Mouse (Mus musculus): ENCODE results near the gene Upp1. TPM values are rescaled to one million over a fixed set of nuclear protein-coding genes. Genes with fewer than 3 reads are reported as not detected.
"Not testable (repeated sequence)": the region's sequence is repeated elsewhere in the genome, so short reads cannot be mapped to it uniquely, and the experiment has no call there.

Gene Upp1
- polyA plus RNA-seq (2012; rRNA removed) = 6.7 and 8.5 TPM in 2 replicates

DNA sequence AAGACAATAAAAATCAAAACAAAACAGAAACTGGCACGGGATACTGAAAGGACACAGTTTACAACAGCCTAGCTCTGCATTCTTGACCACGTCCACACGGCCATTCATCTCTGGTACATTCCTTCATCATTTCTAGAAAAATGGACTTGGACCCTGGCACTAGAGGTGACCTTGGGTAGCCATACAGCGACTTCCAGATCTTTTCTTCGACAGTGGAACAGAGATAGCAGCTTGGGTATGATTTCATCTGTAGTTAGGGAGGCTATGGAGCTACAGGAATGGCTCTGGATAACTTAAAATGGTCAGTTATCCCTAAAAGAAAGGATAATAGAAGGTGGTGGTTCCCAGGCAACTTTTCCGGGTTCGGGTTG is at the start of gene Upp1:
Upp1 (plus strand) TSS at position 54 of the 371 bp plus-strand sequence.
- DNase-seq (ENCODE audit: low read depth) = no peak

- DNase-seq (ENCODE audit: low read depth) = no peak
These were observed 41.5 kb upstream of the Upp1 start for GRCm38 (mm10) chr11:9076444-9076843.

DNA sequence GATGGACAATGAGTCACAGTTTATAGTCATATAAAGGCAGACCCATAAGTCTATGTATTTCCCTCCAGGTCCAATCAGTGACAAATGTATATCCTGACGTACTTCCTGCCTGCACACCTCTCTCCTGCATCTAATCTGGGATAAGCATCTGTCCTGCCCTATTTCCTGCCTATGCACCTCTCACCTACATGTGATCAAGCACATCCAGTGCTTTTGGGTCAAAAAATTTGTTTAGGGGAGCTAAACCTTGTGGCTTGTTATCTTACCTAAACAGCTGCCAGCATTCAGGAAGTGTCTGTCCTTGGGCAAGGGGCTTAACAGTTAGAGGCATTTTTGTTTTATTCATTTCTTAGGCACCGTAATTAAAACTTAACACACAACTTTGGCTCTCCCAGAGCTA is 4.7 kb upstream of the Upp1 start:
- no peak for DNase-seq (ENCODE audit: low read depth)

GRCm38 (mm10) chr11:9115367-9116120 is 2.4 kb upstream of the Upp1 start:
- no peak for DNase-seq (ENCODE audit: low read depth)

GRCm38 (mm10) chr11:9116121-9116520 is 1.8 kb upstream of the Upp1 start:
- no peak for DNase-seq (ENCODE audit: low read depth)

DNA sequence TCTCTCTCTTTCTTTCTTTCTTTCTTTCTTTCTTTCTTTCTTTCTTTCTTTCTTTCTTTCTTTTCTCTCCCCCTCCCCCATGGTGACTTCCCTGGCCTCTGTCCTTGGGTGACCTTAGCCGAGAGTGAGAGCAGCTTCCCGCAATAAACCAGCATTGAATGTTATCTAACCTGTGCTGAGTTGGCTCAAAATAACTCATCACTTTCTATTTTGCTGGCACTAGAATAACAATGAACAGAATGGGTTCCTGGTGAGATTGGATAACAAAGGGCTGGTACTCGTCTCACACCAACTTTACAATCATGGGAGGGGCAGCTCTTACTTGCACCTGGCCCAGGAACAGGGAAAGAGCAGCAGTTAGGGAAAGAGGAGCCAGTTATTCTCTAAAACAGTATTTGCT is 987 bp upstream of the Upp1 start:
- no peak for DNase-seq (ENCODE audit: low read depth)

DNA sequence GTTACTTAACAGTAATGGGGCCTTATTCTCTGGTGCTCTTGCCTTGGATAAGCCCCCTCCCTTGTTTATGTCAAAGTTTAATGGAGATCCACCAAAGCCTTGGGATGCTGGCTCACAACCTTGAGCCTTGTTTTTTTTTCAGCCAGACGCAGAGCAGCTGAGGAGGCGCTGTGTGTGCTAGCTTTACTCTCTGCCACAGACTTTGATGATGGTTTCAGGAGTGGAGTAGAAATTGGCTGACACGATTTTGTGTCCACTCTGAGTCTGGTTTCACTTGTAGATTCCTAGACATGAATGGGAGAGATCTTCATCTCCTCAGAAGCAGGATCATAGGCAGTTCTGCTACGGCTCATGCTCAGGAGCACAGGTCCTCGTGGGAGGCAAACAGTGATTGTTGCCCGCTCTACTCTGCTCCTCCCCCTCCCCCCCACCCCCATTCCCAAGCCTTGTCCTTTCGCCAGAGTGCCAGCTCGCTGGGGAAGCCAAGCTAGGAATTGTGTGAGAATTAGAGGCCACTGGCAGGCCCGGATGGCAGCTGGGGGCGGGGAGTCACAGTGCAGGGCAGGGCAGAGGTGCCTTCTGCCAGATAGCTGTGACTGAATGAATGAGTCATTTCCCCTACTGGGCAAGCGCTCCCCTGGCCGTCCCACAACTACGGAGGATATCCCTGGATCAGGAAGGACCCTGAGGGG is 399 bp upstream of the Upp1 start:
- peak; percentile 42 for DNase-seq (ENCODE audit: low read depth)

DNA sequence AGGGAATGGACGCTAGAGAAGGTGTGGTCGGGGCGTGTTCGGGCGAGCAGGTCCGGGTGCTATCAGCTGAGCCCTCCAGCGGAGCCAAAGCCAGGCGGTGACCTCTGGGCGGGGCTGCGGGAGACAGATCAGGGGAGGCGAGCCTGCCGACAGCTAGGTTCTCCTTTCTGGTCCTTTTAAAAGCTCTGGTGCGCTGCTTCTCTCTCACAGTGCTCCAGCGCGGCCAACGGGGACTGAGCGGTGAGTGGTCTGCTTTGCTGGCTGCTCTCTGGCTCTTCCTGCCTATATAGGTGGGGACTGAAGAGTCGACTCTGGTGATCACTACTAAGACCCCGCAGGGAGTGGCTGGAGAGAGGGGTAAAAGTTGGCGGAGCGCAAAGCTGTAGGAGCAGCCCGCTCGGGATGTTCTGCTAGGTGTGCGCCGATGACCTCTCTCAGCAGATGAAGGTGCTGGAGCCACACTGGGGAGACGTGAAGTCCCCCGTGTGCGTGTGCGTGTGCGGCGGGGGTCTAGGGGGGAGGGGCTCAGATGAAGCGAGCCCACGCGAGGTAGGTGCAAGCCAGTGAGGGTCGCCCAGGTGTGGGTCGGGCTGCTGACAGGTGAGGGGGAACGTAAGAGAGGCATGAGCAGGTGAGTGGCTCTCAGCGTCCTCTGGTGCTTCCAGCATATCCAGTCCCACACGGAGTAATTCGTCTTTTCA is 668 bp downstream of the Upp1 start:
- DNase-seq (ENCODE audit: low read depth) = no peak

GRCm38 (mm10) chr11:9119231-9120020 is 1.5 kb downstream of the Upp1 start:
- no peak for DNase-seq (ENCODE audit: low read depth)

DNA sequence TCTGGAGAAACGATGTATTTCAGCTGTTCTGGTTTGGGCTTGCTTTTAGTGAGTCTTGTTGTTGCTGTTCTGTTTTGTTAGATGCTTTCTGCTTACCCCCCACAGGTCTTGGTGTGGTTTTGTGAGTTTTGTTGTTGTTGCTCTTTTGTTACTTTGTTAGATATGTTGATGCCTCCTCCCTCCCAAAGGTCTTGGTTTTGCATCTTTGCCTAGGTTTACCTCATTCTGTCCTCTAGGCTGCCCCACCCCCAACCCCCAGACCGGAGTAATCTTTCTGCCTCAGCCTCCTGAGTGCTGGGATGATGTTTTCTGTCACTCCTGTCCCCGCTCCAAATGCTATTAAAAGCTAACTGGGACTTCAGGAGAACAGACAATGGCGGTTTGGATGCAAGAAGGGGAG is 4.4 kb downstream of the Upp1 start:
- DNase-seq (ENCODE audit: low read depth) = no peak

DNA sequence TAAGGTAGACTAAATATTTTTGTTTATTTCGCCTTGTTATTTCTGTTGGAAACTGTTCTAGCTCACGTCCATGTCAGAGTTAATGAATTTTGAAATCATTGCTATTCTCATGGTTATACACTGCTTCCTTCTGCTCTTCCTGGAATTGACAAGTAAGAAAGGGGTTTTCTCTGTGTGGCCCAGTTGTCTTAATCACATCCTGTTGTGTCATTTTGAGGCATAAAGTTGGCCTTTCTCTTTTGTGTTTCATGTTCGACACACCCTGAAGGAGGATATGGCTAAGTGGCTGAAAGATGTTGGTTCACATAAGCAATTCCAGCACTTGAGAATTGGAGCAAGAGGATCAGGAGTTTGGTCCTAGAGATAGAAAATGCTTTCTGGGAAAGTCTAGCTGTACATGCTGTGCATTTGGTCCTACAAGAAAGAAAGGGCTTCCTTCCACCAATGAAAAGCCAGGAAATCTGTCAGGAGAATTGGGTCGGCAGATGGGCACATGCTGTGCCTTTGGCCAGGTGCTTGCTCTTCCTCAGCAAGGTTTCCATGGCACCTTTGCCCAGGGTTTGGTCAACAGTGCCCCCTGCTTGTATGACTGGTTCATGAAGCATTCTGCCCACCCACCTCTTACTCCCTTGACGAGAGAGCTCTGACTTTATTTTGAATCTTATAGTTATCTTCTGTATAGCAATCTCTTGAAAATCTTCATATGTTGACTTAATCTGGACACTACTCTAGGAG is 8.6 kb downstream of the Upp1 start:
- DNase-seq (ENCODE audit: low read depth) = no peak

DNA sequence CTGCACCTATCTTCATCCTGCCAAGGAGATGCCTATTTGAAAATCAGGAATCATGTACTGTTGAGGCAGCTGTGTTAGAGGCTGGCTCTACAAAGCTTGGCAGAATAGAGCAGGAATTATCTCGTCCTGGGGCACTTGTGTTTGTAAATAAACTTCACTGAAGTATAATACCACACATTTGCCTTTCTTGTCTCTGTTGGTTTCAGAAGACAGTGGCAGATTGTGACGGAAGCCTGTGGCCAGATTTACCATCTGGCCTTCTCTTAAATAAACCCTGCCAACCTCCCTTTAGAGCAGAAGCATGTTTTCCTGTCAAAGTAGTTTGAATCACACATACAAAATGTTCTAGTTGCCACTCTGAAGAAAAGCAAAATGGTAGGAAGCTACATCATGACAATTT is 10.2 kb downstream of the Upp1 start:
- no peak for DNase-seq (ENCODE audit: low read depth)

DNA sequence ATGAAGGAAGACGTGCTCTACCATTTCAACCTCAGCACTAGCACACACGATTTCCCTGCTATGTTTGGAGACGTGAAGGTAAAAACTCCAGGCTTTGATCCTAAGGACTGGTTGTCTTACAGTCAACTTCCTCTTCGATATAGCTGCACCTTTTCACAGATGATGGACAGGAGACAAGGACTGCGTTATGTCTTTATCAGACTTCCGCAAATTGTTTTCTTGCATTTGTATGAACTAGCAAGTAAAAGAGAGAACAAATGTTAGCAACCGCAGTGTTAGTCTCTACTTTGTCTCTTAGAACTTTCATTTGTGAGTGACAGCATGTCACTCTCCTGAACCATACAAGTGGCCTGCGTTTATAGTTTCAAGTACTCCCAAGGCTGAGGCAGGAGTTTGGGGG is 11.6 kb downstream of the Upp1 start:
- no peak for DNase-seq (ENCODE audit: low read depth)

DNA sequence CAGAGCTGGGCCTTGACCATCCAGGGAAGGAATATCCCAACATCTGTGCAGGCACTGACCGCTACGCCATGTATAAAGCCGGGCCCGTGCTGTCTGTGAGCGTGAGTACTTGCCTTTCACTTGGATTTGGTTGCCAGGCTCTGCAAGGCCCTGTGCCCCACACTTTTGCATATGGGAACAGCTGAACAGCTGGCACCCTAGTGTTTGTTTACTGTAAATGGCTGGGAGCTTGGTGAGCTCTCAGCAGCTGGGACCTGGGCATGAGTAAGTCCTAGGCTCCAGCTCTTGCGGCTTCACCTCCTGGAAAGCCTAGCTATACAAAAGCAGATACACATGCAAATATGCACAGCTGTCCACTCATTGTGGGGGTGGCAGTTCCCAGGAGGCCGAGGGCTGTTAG is 13.8 kb downstream of the Upp1 start:
- DNase-seq (ENCODE audit: low read depth) = no peak

DNA sequence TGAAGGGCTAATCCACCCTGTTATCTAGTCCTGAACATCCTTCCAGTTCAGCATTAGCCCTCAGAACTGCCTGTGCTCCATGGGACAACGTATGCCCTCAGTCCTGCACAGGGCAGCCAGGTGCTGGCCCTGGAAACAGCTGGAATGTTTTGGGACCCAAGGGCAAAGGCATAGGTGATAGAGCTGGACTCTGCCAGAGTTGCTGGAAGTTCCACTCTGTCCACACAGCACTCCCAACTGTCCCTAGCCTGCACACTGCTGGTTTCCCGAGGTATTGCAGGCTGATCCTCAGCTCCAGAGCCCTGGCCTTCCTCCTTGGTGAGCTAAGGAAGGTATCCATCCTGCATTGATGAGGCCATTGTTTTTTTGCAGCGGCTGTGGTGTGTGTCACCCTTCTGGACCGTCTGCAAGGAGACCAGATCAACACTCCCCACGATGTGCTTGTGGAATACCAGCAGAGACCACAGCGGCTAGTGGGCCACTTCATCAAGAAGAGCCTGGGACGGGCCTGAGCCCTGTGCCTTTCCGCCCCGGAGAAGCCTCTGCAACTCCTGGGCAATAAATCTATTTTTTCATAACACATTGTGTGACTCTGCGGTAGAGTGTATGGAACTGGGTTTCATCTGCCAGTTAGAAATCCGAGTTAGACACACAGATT is 17.8 kb downstream of the Upp1 start:
- no peak for DNase-seq (ENCODE audit: low read depth)

GRCm38 (mm10) chr11:9136471-9136870 is 18.6 kb downstream of the Upp1 start:
- DNase-seq (ENCODE audit: low read depth) = no peak

- DNase-seq (ENCODE audit: low read depth) = no peak
These were observed 27.2 kb downstream of the Upp1 start for GRCm38 (mm10) chr11:9145113-9145512.

- no peak for DNase-seq (ENCODE audit: low read depth)
These were observed 28.2 kb downstream of the Upp1 start for GRCm38 (mm10) chr11:9146115-9146514.

- DNase-seq (ENCODE audit: low read depth) = no peak
These were observed 28.8 kb downstream of the Upp1 start for GRCm38 (mm10) chr11:9146683-9147082.

GRCm38 (mm10) chr11:9148206-9148605 is 30.3 kb downstream of the Upp1 start:
- no peak for DNase-seq (ENCODE audit: low read depth)

DNA sequence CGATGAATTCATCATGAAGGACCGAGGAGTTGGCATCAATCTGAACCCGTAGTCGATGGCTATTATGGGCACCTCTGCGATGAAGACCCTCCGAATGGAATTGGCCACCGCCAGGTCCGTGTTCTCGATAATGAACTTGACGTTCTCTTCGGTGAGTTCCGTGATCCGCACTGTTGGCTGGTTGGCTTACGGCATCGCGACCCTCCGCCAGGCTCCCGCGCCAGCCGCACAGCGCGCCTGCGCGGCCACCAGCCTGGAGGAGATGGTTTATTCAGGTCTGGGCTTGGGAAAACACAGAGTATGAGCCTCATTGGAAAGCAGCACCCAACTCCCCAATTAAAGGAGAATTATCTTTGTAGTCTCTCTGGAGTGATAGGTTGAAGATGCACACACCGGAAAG is 32.5 kb downstream of the Upp1 start:
- not testable (repeated sequence) for DNase-seq (ENCODE audit: low read depth)
